Mouse (Mus musculus) stomach, postnatal 0 days (tissue): ENCODE data around the gene 1700017D01Rik. TPM values are rescaled to one million over a fixed set of nuclear protein-coding genes. Genes with fewer than 3 reads are reported as not detected.
"Not testable (repeated sequence)": the region's sequence is repeated elsewhere in the genome, so short reads cannot be mapped to it uniquely, and the experiment has no call there.

Source experiments
- ATAC-seq: fragments of 200-750 bp; cut with Nextera tagmentation; 2 replicates; pipeline ENCODE4 v1.8.0; 2017; ENCODE audit not compliant: low FRiP score, low TSS enrichment
- DNase-seq: peaks from one replicate; pipeline ENCODE4 v3.0.0-alpha.2; 2016; ENCODE audit warnings: low spot score
- H3K27ac ChIP-seq: fragments of 300-500 bp; sonication (generic); replicated peaks from 2 replicates; pipeline ENCODE4 v1.5.1; 2014; ENCODE audit warnings: mild to moderate bottlenecking, control low read depth
- H3K27me3 ChIP-seq: fragments of 300-500 bp; sonication (generic); 2 replicates; pipeline ENCODE4 v1.6.1; 2014; ENCODE audit warnings: low read length; ENCODE audit not compliant: control insufficient read depth, insufficient read depth
- H3K36me3 ChIP-seq: fragments of 300-500 bp; sonication (generic); 2 replicates; pipeline ENCODE4 v1.6.1; 2014; ENCODE audit warnings: low read length, mixed read lengths; ENCODE audit not compliant: control insufficient read depth, insufficient read depth
- H3K4me1 ChIP-seq: fragments of 300-500 bp; sonication (generic); replicated peaks from 2 replicates; pipeline ENCODE4 v1.6.1; 2014; ENCODE audit warnings: antibody characterized with exemption; ENCODE audit not compliant: control insufficient read depth, insufficient read depth
- H3K4me2 ChIP-seq: fragments of 300-500 bp; sonication (generic); replicated peaks from 2 replicates; pipeline ENCODE4 v1.6.1; 2014; ENCODE audit warnings: low read depth, mild to moderate bottlenecking, control low read depth, moderate library complexity
- H3K4me3 ChIP-seq: fragments of 300-500 bp; sonication (generic); 2 replicates; pipeline ENCODE4 v1.5.1; 2014; ENCODE audit warnings: low read depth, low read length, control low read depth
- H3K9ac ChIP-seq: fragments of 300-500 bp; sonication (generic); 2 replicates; pipeline ENCODE4 v1.6.1; 2014; ENCODE audit warnings: mild to moderate bottlenecking, low read length, control low read depth, mixed read lengths
- H3K9me3 ChIP-seq: fragments of 300-500 bp; sonication (generic); 2 replicates; pipeline ENCODE4 v1.6.1; 2016; ENCODE audit warnings: low read length; ENCODE audit not compliant: control insufficient read depth
- CTCF ChIP-seq: IDR thresholded peaks from 2 replicates; pipeline ENCODE4 v1.5.1; 2016; ENCODE audit warnings: antibody characterized with exemption, low read depth, mild to moderate bottlenecking, moderate library complexity
- EP300 ChIP-seq: optimal IDR thresholded peaks from 2 replicates; pipeline ENCODE3; 2016; ENCODE audit warnings: antibody characterized with exemption
- WGBS: fragments of 180-500 bp; shearing (Covaris S2); extraction: QIAGEN DNeasy Blood & Tissue Kit; methylation state at CpG from one replicate; pipeline ENCODE4 v1.1.7; 2014; 5-methylcytosine and 5-hydroxymethylcytosine counted together
- polyA plus RNA-seq: library from polyadenylated mRNA; unstranded; fragments of >200 nt; fragmentation: Nextera tagmentation; extraction: Ambion mirVana; gene quantifications from 2 replicates; pipeline ENCODE4 v1.2.1, GENCODE M21; 2015

Gene 1700017D01Rik
- polyA plus RNA-seq, 1 experiment from 2014 or later: not detected

DNA sequence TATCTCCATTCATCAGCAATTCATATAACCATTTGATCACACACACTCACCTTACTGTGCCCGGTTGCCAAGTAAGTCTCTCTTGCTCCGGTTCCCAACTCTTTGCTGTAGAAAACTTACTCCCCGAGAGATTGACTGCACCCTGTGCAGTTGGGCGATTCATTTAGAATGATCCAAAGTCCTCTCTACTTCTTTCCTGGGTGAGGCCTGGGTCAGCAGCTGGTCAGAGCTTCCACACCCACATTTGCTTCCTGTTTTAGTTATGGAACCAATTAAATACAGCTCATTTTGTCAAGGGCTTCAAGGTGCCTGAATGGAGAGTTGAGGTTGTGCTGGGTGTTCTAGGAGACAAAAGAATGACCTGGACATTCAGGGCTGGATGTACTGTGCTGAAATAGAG is 49.7 kb downstream of the 1700017D01Rik start, which contains the start of gene Ms4a8a:
Gene Ms4a8a (minus strand): TSS at position 169 of the 400 bp plus-strand sequence.
- Histone ChIP-seq H3K36me3 (no peaks in the 10 kb centered on the region), H3K9ac (no peak within 1 kb of the TSS), H3K4me3 (no peak within 1 kb of the TSS), H3K9me3 (no peaks in the 10 kb centered on the region), H3K4me1 (no peaks in the 10 kb centered on the region), H3K4me2 (no peak within 1 kb of the TSS), H3K27me3 (no peaks in the 10 kb centered on the region), H3K27ac (peak within 1 kb of the TSS; percentile 53)
- no peak for TF ChIP-seq EP300
- TF ChIP-seq CTCF: no peak
- peak; percentile 93 for ATAC-seq
- 76% methylated on average over 4 of the region's 4 CpGs for WGBS
- DNase-seq: peak; percentile 56

DNA sequence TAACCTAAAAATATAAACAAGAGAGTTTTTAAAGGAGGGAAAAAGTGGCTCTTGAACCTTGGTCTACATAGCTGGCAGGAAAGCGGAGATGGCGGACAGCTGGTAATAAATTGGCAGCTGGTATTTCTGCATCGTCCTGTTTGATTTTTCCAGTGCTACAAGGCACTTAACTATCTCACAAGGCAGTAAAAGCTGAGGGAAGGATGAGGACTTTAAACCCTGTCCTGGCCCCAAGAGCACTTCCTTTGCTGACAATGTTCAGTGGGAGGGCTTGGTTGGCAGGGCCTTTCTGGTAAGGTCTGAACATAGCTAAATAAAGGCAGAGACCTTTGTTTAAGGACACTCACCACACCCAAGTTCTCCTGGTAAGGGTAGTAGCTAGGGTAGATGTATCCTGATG is 60.3 kb downstream of the 1700017D01Rik start:
- Histone ChIP-seq H3K4me3 (no peak overlapping the region), H3K36me3 (no peaks in the 10 kb centered on the region), H3K9me3 (no peaks in the 10 kb centered on the region), H3K27ac (no peak overlapping the region), H3K4me2 (no peak overlapping the region), H3K4me1 (no peaks in the 10 kb centered on the region), H3K9ac (no peak overlapping the region), H3K27me3 (no peaks in the 10 kb centered on the region)
- TF ChIP-seq CTCF: no peak
- TF ChIP-seq EP300: no peak
- WGBS: 79% methylated on average over 3 of the region's 3 CpGs
- DNase-seq (no peak), ATAC-seq (no peak)

DNA sequence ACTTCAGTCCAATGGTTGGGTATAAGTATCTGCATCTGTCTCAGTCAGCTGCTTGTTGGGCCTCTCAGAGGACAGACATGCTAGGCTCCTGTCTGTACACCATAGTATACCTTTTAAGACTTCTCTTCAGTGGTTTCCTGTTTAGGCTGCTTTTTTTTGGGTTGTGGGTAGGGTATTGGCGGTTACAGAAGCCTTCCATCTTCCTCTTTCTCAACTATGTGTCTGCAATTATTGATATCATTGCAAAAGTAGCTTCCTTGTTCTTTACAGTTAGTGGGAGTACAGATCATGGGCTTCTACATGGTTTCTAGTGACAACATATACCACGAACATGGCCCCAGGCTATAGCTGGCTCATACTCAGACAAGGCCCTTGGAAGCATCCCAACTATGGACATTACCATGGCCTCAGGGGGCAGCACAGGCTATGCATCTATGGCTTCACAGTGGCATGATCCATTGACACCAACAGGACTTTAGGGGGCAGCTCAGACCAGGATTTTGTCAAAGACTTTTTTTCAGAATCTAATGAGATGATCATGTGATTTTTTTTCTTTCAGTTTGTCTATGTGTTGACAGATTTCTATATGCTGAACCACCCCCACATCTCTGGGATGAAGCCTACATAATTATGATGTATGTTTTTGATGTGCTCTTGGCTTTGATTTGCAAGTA is 65.3 kb downstream of the 1700017D01Rik start:
- ATAC-seq: no peak
- H3K4me3 ChIP-seq: no peak overlapping the region
- 82% methylated on average over 2 of the region's 2 CpGs for WGBS
- no peak overlapping the region for H3K9ac ChIP-seq
- no peak overlapping the region for H3K27ac ChIP-seq
- no peaks in the 10 kb centered on the region for H3K36me3 ChIP-seq
- TF ChIP-seq EP300 (no peak), CTCF (no peak)
- H3K4me1 ChIP-seq: no peaks in the 10 kb centered on the region
- H3K4me2 ChIP-seq: no peak overlapping the region
- no peaks in the 10 kb centered on the region for H3K9me3 ChIP-seq
- no peak for DNase-seq
- no peaks in the 10 kb centered on the region for H3K27me3 ChIP-seq

DNA sequence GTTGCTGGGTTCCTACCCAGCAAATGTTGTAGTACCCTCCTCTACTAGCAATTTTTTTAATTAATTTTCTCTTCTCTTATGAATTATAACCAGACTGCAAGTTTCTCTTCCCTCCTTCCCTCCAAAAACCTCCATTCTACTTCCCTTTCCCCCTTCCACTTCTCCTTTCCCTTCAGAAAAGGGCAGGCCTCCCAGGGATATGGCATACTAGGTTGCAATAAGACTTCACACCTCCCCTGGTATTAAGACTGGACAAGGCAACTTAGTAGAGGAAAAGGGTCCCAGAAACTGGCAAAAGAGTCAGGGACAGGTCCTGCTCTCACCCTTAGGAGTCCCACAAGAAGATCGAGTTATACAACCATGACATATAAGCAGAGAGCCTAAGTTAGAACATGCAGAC is 69.8 kb downstream of the 1700017D01Rik start:
- no peaks in the 10 kb centered on the region for H3K36me3 ChIP-seq
- H3K27ac ChIP-seq: no peak overlapping the region
- H3K4me1 ChIP-seq: no peaks in the 10 kb centered on the region
- no peak overlapping the region for H3K9ac ChIP-seq
- 88% methylated on average over 1 of the region's 1 CpGs for WGBS
- no peaks in the 10 kb centered on the region for H3K27me3 ChIP-seq
- TF ChIP-seq EP300 (no peak), CTCF (no peak)
- H3K4me3 ChIP-seq: no peak overlapping the region
- no peak for DNase-seq
- no peaks in the 10 kb centered on the region for H3K9me3 ChIP-seq
- no peak overlapping the region for H3K4me2 ChIP-seq
- no peak for ATAC-seq

DNA sequence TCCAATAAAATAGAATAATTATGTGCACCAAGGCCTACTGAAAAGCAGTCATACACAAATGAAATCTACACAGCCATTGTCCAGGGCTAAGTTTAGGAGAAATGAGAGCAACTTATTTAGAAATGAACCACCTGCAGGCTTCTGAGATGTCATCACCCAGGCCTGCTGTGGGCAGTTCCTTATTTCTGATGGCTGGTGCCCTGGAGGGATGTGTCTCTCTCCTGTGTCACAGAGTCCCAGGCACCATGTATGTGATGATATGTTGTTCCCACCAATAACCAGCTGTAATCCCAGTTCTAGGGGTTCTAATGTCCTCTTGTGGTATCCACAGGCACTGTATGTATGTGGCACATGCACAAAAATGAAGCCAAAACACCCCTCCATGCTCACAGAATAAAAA is 70.7 kb downstream of the 1700017D01Rik start:
- no peaks in the 10 kb centered on the region for H3K27me3 ChIP-seq
- no peak overlapping the region for H3K4me3 ChIP-seq
- ATAC-seq (no peak), DNase-seq (no peak)
- no peaks in the 10 kb centered on the region for H3K36me3 ChIP-seq
- no peak for TF ChIP-seq CTCF
- TF ChIP-seq EP300: no peak
- no peak overlapping the region for H3K9ac ChIP-seq
- H3K27ac ChIP-seq: no peak overlapping the region
- no peaks in the 10 kb centered on the region for H3K4me1 ChIP-seq
- H3K9me3 ChIP-seq: no peaks in the 10 kb centered on the region
- no peak overlapping the region for H3K4me2 ChIP-seq

DNA sequence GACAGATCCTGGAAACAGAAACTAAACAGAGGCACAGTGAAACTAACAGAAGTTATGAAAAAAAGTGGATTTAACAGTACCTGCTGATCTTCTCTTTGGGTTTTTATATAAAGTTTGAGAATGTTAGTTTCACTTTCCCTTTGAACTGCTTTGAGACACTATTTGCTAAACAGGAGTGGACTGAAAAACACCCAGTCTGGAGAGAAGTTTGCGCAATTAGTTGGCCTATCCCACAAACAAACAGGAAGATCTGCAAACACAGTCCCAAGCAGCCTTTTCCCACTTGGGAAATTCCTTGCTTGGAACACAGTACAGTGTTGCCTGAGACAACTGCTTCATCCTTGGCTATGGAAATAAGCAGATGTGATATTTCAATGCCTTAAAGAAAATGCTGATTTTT is 75.0 kb downstream of the 1700017D01Rik start:
- not testable (repeated sequence) for H3K4me2 ChIP-seq, H3K4me3 ChIP-seq, H3K9ac ChIP-seq, H3K36me3 ChIP-seq, H3K27me3 ChIP-seq, H3K27ac ChIP-seq, H3K9me3 ChIP-seq, DNase-seq, H3K4me1 ChIP-seq
- ATAC-seq: peak; percentile 75
- WGBS: 51% methylated on average over 1 of the region's 1 CpGs
